Mouse (Mus musculus): ENCODE data around the gene Lgsn. TPM values are rescaled to one million over a fixed set of nuclear protein-coding genes. Genes with fewer than 3 reads are reported as not detected.

Gene Lgsn
- polyA plus RNA-seq (2015; fragmentation: Nextera tagmentation; extraction: Ambion mirVana), result not detected in 2 replicates

DNA sequence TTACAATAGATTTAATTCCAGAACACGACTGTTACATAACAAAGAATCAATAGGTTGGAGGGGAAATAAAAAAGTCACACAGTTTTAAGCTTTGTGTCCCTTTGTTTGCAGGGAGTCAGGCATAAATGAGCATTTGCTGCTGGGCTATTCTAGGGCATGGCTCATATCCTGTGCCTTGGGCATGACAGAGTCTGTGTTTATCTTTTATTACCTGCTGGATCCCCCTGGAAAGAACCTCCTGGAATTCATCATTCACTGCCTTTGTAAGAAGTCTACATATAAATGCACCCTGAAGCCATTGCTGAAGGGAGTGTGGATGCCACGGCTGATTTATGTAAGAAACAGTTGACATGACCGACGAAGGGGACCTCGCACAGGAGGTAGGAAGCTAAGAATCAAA, at the start of gene Lgsn:
Lgsn (plus strand) TSS at position 301 of the 400 bp plus-strand sequence.
- WGBS, result 82% methylated on average over 5 of the region's 5 CpGs
- H3K36me3 ChIP-seq (ENCODE audit: control insufficient read depth, insufficient read depth), result no peaks in the 10 kb centered on the region
- TF ChIP-seq CTCF (IDR thresholded peaks at IDR 0.05; ENCODE audit: low read depth), result no peak
- H3K4me3 ChIP-seq (ENCODE audit: low read depth, low read length), result no peak within 1 kb of the TSS
- H3K27ac ChIP-seq (ENCODE audit: low read depth, low read length), result no peak within 1 kb of the TSS
- H3K4me1 ChIP-seq (replicated peaks; ENCODE audit: control insufficient read depth, insufficient read depth, low read length), result no peaks in the 10 kb centered on the region
- H3K9me3 ChIP-seq (ENCODE audit: control insufficient read depth), result no peaks in the 10 kb centered on the region
- no peak within 1 kb of the TSS for H3K4me2 ChIP-seq (replicated peaks; ENCODE audit: low read depth)
- no peak for ATAC-seq
- H3K27me3 ChIP-seq (replicated peaks; ENCODE audit: control insufficient read depth, insufficient read depth, low read length), result no peaks in the 10 kb centered on the region
- H3K9ac ChIP-seq (ENCODE audit: low read depth, low read length), result no peak within 1 kb of the TSS

- Histone ChIP-seq H3K9me3 (ENCODE audit: control insufficient read depth) (no peaks in the 10 kb centered on the region), H3K4me3 (ENCODE audit: low read depth, low read length) (no peak overlapping the region), H3K27me3 (replicated peaks; ENCODE audit: control insufficient read depth, insufficient read depth, low read length) (no peaks in the 10 kb centered on the region), H3K36me3 (ENCODE audit: control insufficient read depth, insufficient read depth) (no peaks in the 10 kb centered on the region), H3K4me2 (replicated peaks; ENCODE audit: low read depth) (no peak overlapping the region), H3K9ac (ENCODE audit: low read depth, low read length) (no peak overlapping the region), H3K27ac (ENCODE audit: low read depth, low read length) (no peak overlapping the region), H3K4me1 (replicated peaks; ENCODE audit: control insufficient read depth, insufficient read depth, low read length) (peaks cover 3% of the 10 kb centered on the region; the same call in 1 of the 2 replicates)
- ATAC-seq, result peak; percentile 93
- no peak for TF ChIP-seq CTCF (IDR thresholded peaks at IDR 0.05; ENCODE audit: low read depth)
- WGBS, result 40% methylated on average over 3 of the region's 3 CpGs
Measured at GRCm38 (mm10) chr1:31138387-31138786, 37.8 kb upstream of the Lgsn start.

- no peak for TF ChIP-seq CTCF (IDR thresholded peaks at IDR 0.05; ENCODE audit: low read depth)
- 34% methylated on average over 8 of the region's 8 CpGs for WGBS
- Histone ChIP-seq H3K27me3 (replicated peaks; ENCODE audit: control insufficient read depth, insufficient read depth, low read length) (no peaks in the 10 kb centered on the region), H3K27ac (ENCODE audit: low read depth, low read length) (no peak overlapping the region; the same call in 1 of the 2 replicates), H3K4me2 (replicated peaks; ENCODE audit: low read depth) (no peak overlapping the region), H3K9me3 (ENCODE audit: control insufficient read depth) (no peaks in the 10 kb centered on the region), H3K4me3 (ENCODE audit: low read depth, low read length) (no peak overlapping the region), H3K9ac (ENCODE audit: low read depth, low read length) (no peak overlapping the region), H3K36me3 (ENCODE audit: control insufficient read depth, insufficient read depth) (no peaks in the 10 kb centered on the region), H3K4me1 (replicated peaks; ENCODE audit: control insufficient read depth, insufficient read depth, low read length) (peaks cover 3% of the 10 kb centered on the region; the same call in 1 of the 2 replicates)
- no peak for ATAC-seq
Measured at GRCm38 (mm10) chr1:31142288-31143094, 33.7 kb upstream of the Lgsn start.

DNA sequence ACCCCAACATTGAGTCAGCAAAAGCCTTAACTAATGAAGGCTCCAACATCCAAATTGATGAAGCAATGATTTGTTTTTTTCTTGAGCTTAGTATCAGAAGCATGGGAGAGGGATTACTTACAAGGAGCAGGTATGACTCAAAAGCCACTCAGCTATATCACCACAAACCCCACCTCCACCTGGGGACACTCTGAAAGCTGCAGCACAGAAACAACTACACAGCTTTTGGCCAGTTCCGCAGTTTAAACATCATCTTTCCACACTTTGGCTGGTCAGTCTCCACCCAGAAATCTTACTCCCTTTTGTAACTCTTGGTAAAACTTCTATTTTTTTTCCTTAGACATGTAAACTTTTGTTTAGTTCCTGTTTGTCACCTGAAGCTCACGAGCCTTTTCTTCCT, 32.6 kb upstream of the Lgsn start:
- Histone ChIP-seq H3K36me3 (ENCODE audit: control insufficient read depth, insufficient read depth) (no peaks in the 10 kb centered on the region), H3K9me3 (ENCODE audit: control insufficient read depth) (no peaks in the 10 kb centered on the region), H3K4me3 (ENCODE audit: low read depth, low read length) (no peak overlapping the region), H3K27ac (ENCODE audit: low read depth, low read length) (no peak overlapping the region), H3K9ac (ENCODE audit: low read depth, low read length) (no peak overlapping the region), H3K4me1 (replicated peaks; ENCODE audit: control insufficient read depth, insufficient read depth, low read length) (no peaks in the 10 kb centered on the region; the same call in 1 of the 2 replicates), H3K27me3 (replicated peaks; ENCODE audit: control insufficient read depth, insufficient read depth, low read length) (no peaks in the 10 kb centered on the region), H3K4me2 (replicated peaks; ENCODE audit: low read depth) (no peak overlapping the region)
- ATAC-seq, result no peak
- 84% methylated on average over 2 of the region's 2 CpGs for WGBS
- no peak for TF ChIP-seq CTCF (IDR thresholded peaks at IDR 0.05; ENCODE audit: low read depth)

DNA sequence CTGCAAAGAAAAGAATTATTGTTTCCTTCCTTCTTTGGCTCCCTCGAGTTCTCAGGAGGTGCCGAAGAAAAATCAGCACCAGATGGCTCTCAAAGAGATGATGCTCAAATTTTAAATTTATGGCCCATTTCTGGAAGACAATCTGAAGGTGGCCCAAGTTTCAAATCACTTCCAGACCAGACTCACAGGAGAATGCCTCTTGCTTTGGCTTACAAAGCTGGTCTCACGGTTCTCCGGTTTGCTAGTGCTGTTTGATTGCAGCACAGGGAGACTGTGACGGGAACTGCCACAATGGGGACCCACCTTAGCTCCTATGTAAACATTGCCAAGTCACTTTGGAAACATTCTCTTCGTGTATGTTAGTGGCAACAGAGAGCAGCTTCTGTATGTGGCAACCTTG, 26.5 kb upstream of the Lgsn start:
- no peak overlapping the region for H3K27ac ChIP-seq (ENCODE audit: low read depth, low read length)
- no peak for ATAC-seq
- no peak overlapping the region for H3K4me3 ChIP-seq (ENCODE audit: low read depth, low read length)
- H3K4me2 ChIP-seq (replicated peaks; ENCODE audit: low read depth), result 0 out of 2 replicates have a peak overlapping the region, but pooled peaks have one; percentile 9
- H3K27me3 ChIP-seq (replicated peaks; ENCODE audit: control insufficient read depth, insufficient read depth, low read length), result no peaks in the 10 kb centered on the region
- 24% methylated on average over 6 of the region's 6 CpGs for WGBS
- TF ChIP-seq CTCF (IDR thresholded peaks at IDR 0.05; ENCODE audit: low read depth), result no peak
- H3K9me3 ChIP-seq (ENCODE audit: control insufficient read depth), result no peaks in the 10 kb centered on the region
- no peaks in the 10 kb centered on the region for H3K36me3 ChIP-seq (ENCODE audit: control insufficient read depth, insufficient read depth)
- peaks cover 5% of the 10 kb centered on the region; the same call in 1 of the 2 replicates for H3K4me1 ChIP-seq (replicated peaks; ENCODE audit: control insufficient read depth, insufficient read depth, low read length)
- H3K9ac ChIP-seq (ENCODE audit: low read depth, low read length), result no peak overlapping the region

DNA sequence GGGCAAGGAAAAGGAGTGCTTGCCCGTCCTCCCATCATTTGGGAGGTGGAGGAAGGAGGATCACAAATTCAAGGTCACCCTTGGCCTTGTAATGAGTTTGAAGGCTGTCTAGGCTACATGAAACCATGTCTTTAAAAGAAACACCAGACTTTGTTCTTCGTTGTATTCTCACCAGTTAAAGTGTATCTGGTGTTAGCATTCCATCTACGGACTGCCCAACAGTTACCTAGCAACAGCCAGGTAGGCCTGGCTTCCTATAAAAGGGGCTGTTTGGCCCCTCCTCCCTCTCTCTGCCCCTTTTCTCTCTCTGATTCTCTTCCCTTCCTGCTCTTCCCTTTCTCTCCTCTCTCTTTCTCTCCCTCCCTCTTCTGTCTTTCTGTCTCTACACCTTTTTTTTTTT, 25.7 kb upstream of the Lgsn start:
- Histone ChIP-seq H3K4me2 (replicated peaks; ENCODE audit: low read depth) (no peak overlapping the region), H3K27ac (ENCODE audit: low read depth, low read length) (no peak overlapping the region)
- 50% methylated on average over 3 of the region's 3 CpGs for WGBS

More for the DNA sequence above, 25.7 kb upstream of the Lgsn start:
- no peak for TF ChIP-seq CTCF (IDR thresholded peaks at IDR 0.05; ENCODE audit: low read depth)
- H3K4me3 ChIP-seq (ENCODE audit: low read depth, low read length), result no peak overlapping the region
- H3K9me3 ChIP-seq (ENCODE audit: control insufficient read depth), result no peaks in the 10 kb centered on the region
- no peak overlapping the region for H3K9ac ChIP-seq (ENCODE audit: low read depth, low read length)
- H3K27me3 ChIP-seq (replicated peaks; ENCODE audit: control insufficient read depth, insufficient read depth, low read length), result no peaks in the 10 kb centered on the region
- ATAC-seq, result no peak
- H3K4me1 ChIP-seq (replicated peaks; ENCODE audit: control insufficient read depth, insufficient read depth, low read length), result peaks cover 5% of the 10 kb centered on the region; the same call in 1 of the 2 replicates
- H3K36me3 ChIP-seq (ENCODE audit: control insufficient read depth, insufficient read depth), result no peaks in the 10 kb centered on the region

Measured in intestine, postnatal 0 days (tissue).